In the genomic region with DNA sequence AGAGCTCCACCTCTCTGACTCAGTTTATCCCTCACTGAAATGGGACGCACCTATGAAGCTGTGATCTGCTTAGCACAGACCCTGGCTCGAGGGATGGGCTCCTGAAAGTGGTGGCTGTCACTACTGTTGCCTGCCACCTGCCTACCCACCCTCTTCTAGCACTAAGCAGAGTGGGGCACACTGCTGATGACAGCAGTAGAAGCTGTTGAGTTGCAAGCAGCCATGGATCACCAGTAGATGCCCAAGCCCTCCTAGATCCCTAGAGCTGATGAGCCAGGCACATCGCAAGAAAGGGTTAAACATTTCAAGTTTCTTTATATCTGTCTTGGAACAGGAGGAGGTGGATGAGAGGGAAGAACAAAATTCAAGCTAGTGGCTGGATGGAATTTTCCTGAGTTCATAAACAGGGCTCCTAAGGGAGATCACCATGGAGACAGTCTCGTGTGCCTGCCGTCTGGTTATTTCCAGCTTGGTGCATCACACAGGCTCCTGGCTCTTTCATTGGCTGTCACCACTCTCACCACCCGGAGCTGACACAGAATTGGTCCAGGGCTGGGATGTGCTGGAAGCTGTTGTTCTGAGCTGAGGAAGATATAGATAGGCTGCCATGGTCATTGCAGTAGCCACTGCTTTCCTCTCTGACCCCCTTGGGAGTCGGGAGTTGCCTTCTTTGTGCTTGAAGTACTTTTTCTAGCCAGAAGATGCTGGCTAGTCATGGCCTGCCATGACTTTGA, we compare ENCODE assay signal across 8 mouse cellular contexts. TPM values are rescaled to one million over a fixed set of nuclear protein-coding genes. Genes with fewer than 3 reads are reported as not detected.
DNase-seq lines count a peak whose midpoint lies in the region; ATAC-seq and TF ChIP-seq lines count a peak whose summit lies in the region.

No protein-coding gene starts in this region.

- ATAC-seq in hindbrain, embryonic 16.5 days, result peak; percentile 96
- ATAC-seq in midbrain, embryonic 11.5 days (ENCODE audit: low FRiP score), result peak; percentile 88
- no peak for ATAC-seq in granulocyte monocyte progenitor cell, adult 5-6 weeks (replicated peaks; ENCODE audit: poor library complexity, severe bottlenecking)

- H3K27ac ChIP-seq in gastrocnemius, adult 2 months, result peak overlapping the region; percentile 89
- peak overlapping the region; percentile 95 for H3K27ac ChIP-seq in hindbrain, embryonic 16.5 days (ENCODE audit: low read depth, low read length)
- peak overlapping the region; percentile 27 for H3K27ac ChIP-seq in midbrain, embryonic 11.5 days (ENCODE audit: low read depth, low read length)

- intact Hi-C loops in gastrocnemius, adult 2 months (cut with DNase I), result no loop called here

- peak overlapping the region; percentile 39 for H3K4me2 ChIP-seq in hindbrain, embryonic 16.5 days (ENCODE audit: low read length)
- H3K4me2 ChIP-seq in midbrain, embryonic 11.5 days, result peak overlapping the region; percentile 2; the same call in 1 of the 2 replicates

- H3K27me3 ChIP-seq in hindbrain, embryonic 16.5 days (replicated peaks; ENCODE audit: control insufficient read depth, insufficient read depth, low read length), result no peaks in the 10 kb centered on the region
- no peaks in the 10 kb centered on the region for H3K27me3 ChIP-seq in midbrain, embryonic 11.5 days (ENCODE audit: control insufficient read depth, insufficient read depth, low read length)

- H3K4me1 ChIP-seq in hindbrain, embryonic 16.5 days (ENCODE audit: control insufficient read depth, insufficient read depth, low read depth, low read length), result peaks cover 35% of the 10 kb centered on the region
- H3K4me1 ChIP-seq in midbrain, embryonic 11.5 days (ENCODE audit: control insufficient read depth, insufficient read depth, low read length), result peaks cover 20% of the 10 kb centered on the region

- no peaks in the 10 kb centered on the region for H3K36me3 ChIP-seq in hindbrain, embryonic 16.5 days (ENCODE audit: control insufficient read depth, insufficient read depth, low read length)
- no peaks in the 10 kb centered on the region for H3K36me3 ChIP-seq in midbrain, embryonic 11.5 days (ENCODE audit: control insufficient read depth, insufficient read depth, low read length)

- TF ChIP-seq CTCF in gastrocnemius, adult 2 months (IDR thresholded peaks at IDR 0.05), result no peak; the same call in 1 of the 2 replicates

- H3K9ac ChIP-seq in hindbrain, embryonic 16.5 days (ENCODE audit: low read depth, low read length), result peak overlapping the region; percentile 39
- peak overlapping the region; percentile 22; the same call in 1 of the 2 replicates for H3K9ac ChIP-seq in midbrain, embryonic 11.5 days (ENCODE audit: low read length)

- 34% methylated on average over 7 of the region's 7 CpGs for WGBS in hindbrain, embryonic 16.5 days
- WGBS in midbrain, embryonic 11.5 days, result 48% methylated on average over 7 of the region's 7 CpGs

- H3K4me3 ChIP-seq in gastrocnemius, adult 2 months, result peak overlapping the region; percentile 58
- no peak overlapping the region for H3K4me3 ChIP-seq in hindbrain, embryonic 16.5 days (ENCODE audit: low read length)
- H3K4me3 ChIP-seq in midbrain, embryonic 11.5 days (ENCODE audit: low read depth, low read length), result no peak overlapping the region

- no peaks in the 10 kb centered on the region for H3K9me3 ChIP-seq in hindbrain, embryonic 16.5 days (ENCODE audit: control insufficient read depth, low read length)
- H3K9me3 ChIP-seq in midbrain, embryonic 11.5 days (ENCODE audit: control insufficient read depth, low read length), result no peaks in the 10 kb centered on the region

- peak; percentile 93 for DNase-seq in adrenal gland, adult 8-10 months
- peak; percentile 80 to 81 for DNase-seq in cerebellum, postnatal 36 days
- peak; percentile 85 for DNase-seq in gastrocnemius, adult 2 months
- peak; percentile 95 for DNase-seq in left cerebral cortex, adult 11 months (ENCODE audit: low spot score)
- DNase-seq in midbrain, embryonic 11.5 days (ENCODE audit: low spot score, missing footprints), result no peak
- DNase-seq in telencephalon, adult 2 months (ENCODE audit: low read depth, low spot score), result peak; percentile 100

RNA-seq across cellular contexts. Expression of a gene that starts 40.7 kb away (rescaled TPM):
- 100 to 1,000 TPM; 112 to 147 (median 124) TPM for total RNA-seq in adrenal gland, adult 8-10 months (2022)
- total RNA-seq in gastrocnemius, adult 2 months (2021), result 10 to 100 TPM; 71.2 to 78.6 TPM
- polyA plus RNA-seq in hindbrain, embryonic 16.5 days (2015; fragmentation: Nextera tagmentation; extraction: Ambion mirVana), result 83.2 and 93.9 TPM in 2 replicates
- 48.2 and 58.6 TPM in 2 replicates for polyA plus RNA-seq in midbrain, embryonic 11.5 days (2014; fragmentation: Nextera tagmentation; extraction: Ambion mirVana)
- 40.9 and 47.7 TPM in 2 replicates for total RNA-seq in granulocyte monocyte progenitor cell, adult 5-6 weeks (2014; fragmentation: Nextera tagmentation)
- total RNA-seq in granulocyte monocyte progenitor cell, adult 5-6 weeks (2017), result 22.8 and 23.3 TPM in 2 replicates

Comparison
In these comparisons a context has a peak if more than half of its experiments do, and no peak if none do; other contexts are left out.
1. H3K27ac ChIP-seq: peak in every context shown above with its lines; median percentile 95 in hindbrain, embryonic 16.5 days; 89 in gastrocnemius, adult 2 months; 27 in midbrain, embryonic 11.5 days.